In genomic region chr6:6280812-6281568, GRCm38 (mm10) we compare ENCODE assay signal across 21 mouse cellular contexts.
DNase-seq lines count a peak whose midpoint lies in the region; ATAC-seq and TF ChIP-seq lines count a peak whose summit lies in the region.
"Had no signal": no experiment of that assay in that cellular context is flagged by ENCODE, and none has a peak within 500 bp of the region (broad histone marks: within the 10 kb centered on the region; RNA-seq: fewer than 3 reads in every experiment).

No protein-coding gene starts in this region.

- no peak overlapping the region for H3K9ac ChIP-seq in liver, postnatal 0 days (replicated peaks)
- no peak overlapping the region for H3K9ac ChIP-seq in midbrain, embryonic 13.5 days (replicated peaks)
- H3K9ac ChIP-seq: forebrain, embryonic 15.5 days; limb, embryonic 13.5 days; neural tube, embryonic 13.5 days had no signal

- TF ChIP-seq POLR2A in lung, adult 2 months (IDR thresholded peaks at IDR 0.05; ENCODE audit: borderline replicate concordance, extremely low read depth, low read depth, low read length): no peak

- intact Hi-C loops in gastrocnemius, adult 2 months (cut with DNase I): no loop called here

- ATAC-seq in liver, postnatal 0 days: 0 out of 2 replicates have a peak, but pooled peaks have one; percentile 19
- ATAC-seq in midbrain, embryonic 13.5 days: no peak
- ATAC-seq in erythroblast, adult 5-6 weeks (replicated peaks; ENCODE audit: low FRiP score, poor library complexity, severe bottlenecking): no peak
- ATAC-seq: forebrain, embryonic 15.5 days had no signal

- peak; percentile 26 for DNase-seq in gastrocnemius, adult 2 months
- no peak for DNase-seq in gastrocnemius, postnatal 25 days
- peak; percentile 11 for DNase-seq in lung, postnatal 36 days
- DNase-seq in lung, adult 2 months: no peak
- DNase-seq in liver, postnatal 0 days: no peak
- DNase-seq: cerebellum, adult 11-12 months; cerebellum, postnatal 25 days; gastrocnemius, postnatal 14 days; kidney, adult 2 months; kidney, postnatal 25 days; right cerebral cortex, postnatal 14 days; thymus, postnatal 25 days had no signal

- no peak overlapping the region for H3K4me2 ChIP-seq in liver, postnatal 0 days (ENCODE audit: low read depth, low read length)
- H3K4me2 ChIP-seq in midbrain, embryonic 13.5 days (replicated peaks): no peak overlapping the region
- H3K4me2 ChIP-seq: forebrain, embryonic 15.5 days; limb, embryonic 13.5 days; neural tube, embryonic 13.5 days had no signal

- WGBS in lung, adult 2 months: 68% methylated on average over 17 of the region's 17 CpGs
- WGBS in liver, postnatal 0 days (ENCODE audit: insufficient replicate concordance): 42% methylated on average over 17 of the region's 17 CpGs
- WGBS in midbrain, embryonic 13.5 days: 91% methylated on average over 17 of the region's 17 CpGs

- no peak for TF ChIP-seq EP300 in liver, postnatal 0 days (IDR thresholded peaks at IDR 0.05; ENCODE audit: low read depth)

- H3K27ac ChIP-seq in gastrocnemius, adult 2 months: no peak overlapping the region
- H3K27ac ChIP-seq in liver, postnatal 0 days (ENCODE audit: low read depth): no peak overlapping the region
- no peak overlapping the region for H3K27ac ChIP-seq in midbrain, embryonic 13.5 days
- H3K27ac ChIP-seq: embryonic facial prominence, embryonic 10.5 days; forebrain, embryonic 15.5 days; hindbrain, embryonic 10.5 days; limb, embryonic 13.5 days; neural tube, embryonic 13.5 days; stomach, postnatal 0 days had no signal

- no peaks in the 10 kb centered on the region for H3K4me1 ChIP-seq in lung, adult 2 months (ENCODE audit: control insufficient read depth, insufficient read depth, low read length)
- no peaks in the 10 kb centered on the region for H3K4me1 ChIP-seq in liver, postnatal 0 days (ENCODE audit: insufficient read depth)
- no peaks in the 10 kb centered on the region for H3K4me1 ChIP-seq in midbrain, embryonic 13.5 days (replicated peaks)
- H3K4me1 ChIP-seq: forebrain, embryonic 15.5 days; hindbrain, embryonic 10.5 days; limb, embryonic 13.5 days; neural tube, embryonic 13.5 days had no signal

- no peak for TF ChIP-seq CTCF in gastrocnemius, adult 2 months (IDR thresholded peaks at IDR 0.05)
- no peak for TF ChIP-seq CTCF in lung, adult 2 months (IDR thresholded peaks at IDR 0.05; ENCODE audit: insufficient read depth, low read length)
- TF ChIP-seq CTCF in liver, postnatal 0 days (IDR thresholded peaks at IDR 0.05; ENCODE audit: low read depth): no peak

- H3K36me3 ChIP-seq in liver, postnatal 0 days (replicated peaks; ENCODE audit: insufficient read depth, low read length): no peaks in the 10 kb centered on the region
- no peaks in the 10 kb centered on the region for H3K36me3 ChIP-seq in midbrain, embryonic 13.5 days
- H3K36me3 ChIP-seq: embryonic facial prominence, embryonic 10.5 days; forebrain, embryonic 15.5 days; hindbrain, embryonic 10.5 days; limb, embryonic 13.5 days; neural tube, embryonic 13.5 days had no signal

- no peaks in the 10 kb centered on the region for H3K27me3 ChIP-seq in liver, postnatal 0 days (ENCODE audit: insufficient read depth, low read length)
- H3K27me3 ChIP-seq in midbrain, embryonic 13.5 days: no peaks in the 10 kb centered on the region
- H3K27me3 ChIP-seq: forebrain, embryonic 15.5 days; limb, embryonic 13.5 days; neural tube, embryonic 13.5 days had no signal

- 0 out of 2 replicates have a peak, but pooled peaks cover 7% of the 10 kb centered on the region for H3K9me3 ChIP-seq in liver, postnatal 0 days (ENCODE audit: low read length)
- no peaks in the 10 kb centered on the region for H3K9me3 ChIP-seq in midbrain, embryonic 13.5 days
- H3K9me3 ChIP-seq: forebrain, embryonic 15.5 days; hindbrain, embryonic 10.5 days; limb, embryonic 13.5 days had no signal

- H3K4me3 ChIP-seq in gastrocnemius, adult 2 months: no peak overlapping the region
- no peak overlapping the region for H3K4me3 ChIP-seq in lung, adult 2 months (replicated peaks; ENCODE audit: extremely low read depth, low read depth, low read length)
- H3K4me3 ChIP-seq in liver, postnatal 0 days (ENCODE audit: low read depth, low read length): no peak overlapping the region
- H3K4me3 ChIP-seq in midbrain, embryonic 13.5 days (replicated peaks): no peak overlapping the region
- H3K4me3 ChIP-seq: embryonic facial prominence, embryonic 10.5 days; erythroblast, embryonic 14.5 days; forebrain, embryonic 15.5 days; hindbrain, embryonic 10.5 days; limb, embryonic 13.5 days; neural tube, embryonic 13.5 days had no signal

Comparison
In these comparisons a context has a peak if more than half of its experiments do, and no peak if none do; other contexts are left out.
1. DNase-seq: peak in gastrocnemius, adult 2 months (single experiment) and lung, postnatal 36 days (single experiment); none in gastrocnemius, postnatal 25 days (single experiment), lung, adult 2 months (single experiment) and liver, postnatal 0 days (single experiment).